Mouse (Mus musculus): ENCODE measurements around the gene Procr.

GRCm38 (mm10) chr2:155749394-155749793, 1.5 kb upstream of the Procr start:
- no peak for TF ChIP-seq CTCF (IDR thresholded peaks at IDR 0.05; ENCODE audit: extremely low read depth, insufficient read depth, low read length)
- no peak for TF ChIP-seq POLR2A (IDR thresholded peaks at IDR 0.05; ENCODE audit: extremely low read depth, insufficient read depth, low read length)

Measured in cortical plate, adult 2 months (tissue).